Mouse (Mus musculus): ENCODE measurements around the gene Slc22a1.
"Not testable (repeated sequence)": the region's sequence is repeated elsewhere in the genome, so short reads cannot be mapped to it uniquely, and the experiment has no call there.

The Slc22a1 gene

GRCm38 (mm10) chr17:12677139-12677538 lies 1.5 kb upstream of the Slc22a1 start:
- Histone ChIP-seq H3K36me3 (ENCODE audit: insufficient read depth, low read length) (0 out of 2 replicates have a peak, but pooled peaks cover 3% of the 10 kb centered on the region), H3K4me3 (replicated peaks; ENCODE audit: low read length) (no peak overlapping the region), H3K9me3 (ENCODE audit: low read length) (peaks cover 10% of the 10 kb centered on the region; the same call in 1 of the 2 replicates), H3K4me1 (replicated peaks; ENCODE audit: low read depth, low read length) (no peaks in the 10 kb centered on the region), H3K27me3 (ENCODE audit: insufficient read depth, low read length) (no peaks in the 10 kb centered on the region)
- TF ChIP-seq NANOG (IDR thresholded peaks at IDR 0.05; ENCODE audit: borderline replicate concordance, low read length) (no peak), POU5F1 (IDR thresholded peaks at IDR 0.05; ENCODE audit: borderline replicate concordance, low read length) (no peak), CTCF (conservative IDR thresholded peaks at IDR 0.05; ENCODE audit: low read length) (no peak)

- H3K27me3 ChIP-seq (ENCODE audit: insufficient read depth, low read length); H3K36me3 ChIP-seq (ENCODE audit: insufficient read depth, low read length); H3K4me3 ChIP-seq (replicated peaks; ENCODE audit: low read length); H3K9me3 ChIP-seq (ENCODE audit: low read length); H3K4me1 ChIP-seq (replicated peaks; ENCODE audit: low read depth, low read length): not testable (repeated sequence)
Measured at GRCm38 (mm10) chr17:12674980-12675379, 649 bp downstream of the Slc22a1 start.

- Histone ChIP-seq H3K9me3 (ENCODE audit: low read length) (no peaks in the 10 kb centered on the region), H3K36me3 (ENCODE audit: insufficient read depth, low read length) (no peaks in the 10 kb centered on the region), H3K4me1 (replicated peaks; ENCODE audit: low read depth, low read length) (no peaks in the 10 kb centered on the region), H3K27me3 (ENCODE audit: insufficient read depth, low read length) (no peaks in the 10 kb centered on the region), H3K4me3 (replicated peaks; ENCODE audit: low read length) (no peak overlapping the region)
- TF ChIP-seq CTCF (conservative IDR thresholded peaks at IDR 0.05; ENCODE audit: low read length) = no peak
Measured at GRCm38 (mm10) chr17:12673871-12674270, 1.8 kb downstream of the Slc22a1 start.

- no peak overlapping the region for H3K4me3 ChIP-seq (replicated peaks; ENCODE audit: low read length)
- TF ChIP-seq NANOG (IDR thresholded peaks at IDR 0.05; ENCODE audit: borderline replicate concordance, low read length) (no peak), POU5F1 (IDR thresholded peaks at IDR 0.05; ENCODE audit: borderline replicate concordance, low read length) (no peak), CTCF (conservative IDR thresholded peaks at IDR 0.05; ENCODE audit: low read length) (no peak)
- no peaks in the 10 kb centered on the region for H3K36me3 ChIP-seq (ENCODE audit: insufficient read depth, low read length)
- peaks cover under 1% of the 10 kb centered on the region; the same call in 1 of the 2 replicates for H3K4me1 ChIP-seq (replicated peaks; ENCODE audit: low read depth, low read length)
- H3K27me3 ChIP-seq (ENCODE audit: insufficient read depth, low read length) = no peaks in the 10 kb centered on the region
- no peaks in the 10 kb centered on the region for H3K9me3 ChIP-seq (ENCODE audit: low read length)
Measured at GRCm38 (mm10) chr17:12672285-12672790, 3.3 kb downstream of the Slc22a1 start.

GRCm38 (mm10) chr17:12671029-12671605 lies 4.5 kb downstream of the Slc22a1 start:
- TF ChIP-seq POU5F1 (IDR thresholded peaks at IDR 0.05; ENCODE audit: borderline replicate concordance, low read length) (no peak), NANOG (IDR thresholded peaks at IDR 0.05; ENCODE audit: borderline replicate concordance, low read length) (no peak), CTCF (conservative IDR thresholded peaks at IDR 0.05; ENCODE audit: low read length) (no peak)
- Histone ChIP-seq H3K36me3 (ENCODE audit: insufficient read depth, low read length) (no peaks in the 10 kb centered on the region), H3K9me3 (ENCODE audit: low read length) (no peaks in the 10 kb centered on the region), H3K4me3 (replicated peaks; ENCODE audit: low read length) (no peak overlapping the region), H3K4me1 (replicated peaks; ENCODE audit: low read depth, low read length) (peaks cover 7% of the 10 kb centered on the region; the same call in 1 of the 2 replicates), H3K27me3 (ENCODE audit: insufficient read depth, low read length) (no peaks in the 10 kb centered on the region)

GRCm38 (mm10) chr17:12669363-12669679 lies 6.3 kb downstream of the Slc22a1 start:
- TF ChIP-seq CTCF (conservative IDR thresholded peaks at IDR 0.05; ENCODE audit: low read length) (no peak), NANOG (IDR thresholded peaks at IDR 0.05; ENCODE audit: borderline replicate concordance, low read length) (no peak), POU5F1 (IDR thresholded peaks at IDR 0.05; ENCODE audit: borderline replicate concordance, low read length) (no peak)
- H3K4me3 ChIP-seq (replicated peaks; ENCODE audit: low read length) = no peak overlapping the region
- no peaks in the 10 kb centered on the region for H3K27me3 ChIP-seq (ENCODE audit: insufficient read depth, low read length)
- H3K4me1 ChIP-seq (replicated peaks; ENCODE audit: low read depth, low read length) = peaks cover 7% of the 10 kb centered on the region; the same call in 1 of the 2 replicates
- no peaks in the 10 kb centered on the region for H3K36me3 ChIP-seq (ENCODE audit: insufficient read depth, low read length)
- no peaks in the 10 kb centered on the region for H3K9me3 ChIP-seq (ENCODE audit: low read length)

- Histone ChIP-seq H3K36me3 (ENCODE audit: insufficient read depth, low read length) (no peaks in the 10 kb centered on the region), H3K27me3 (ENCODE audit: insufficient read depth, low read length) (no peaks in the 10 kb centered on the region), H3K4me1 (replicated peaks; ENCODE audit: low read depth, low read length) (peaks cover 7% of the 10 kb centered on the region; the same call in 1 of the 2 replicates), H3K4me3 (replicated peaks; ENCODE audit: low read length) (no peak overlapping the region), H3K9me3 (ENCODE audit: low read length) (no peaks in the 10 kb centered on the region)
- TF ChIP-seq POU5F1 (IDR thresholded peaks at IDR 0.05; ENCODE audit: borderline replicate concordance, low read length) (no peak), CTCF (conservative IDR thresholded peaks at IDR 0.05; ENCODE audit: low read length) (no peak), NANOG (IDR thresholded peaks at IDR 0.05; ENCODE audit: borderline replicate concordance, low read length) (no peak)
Measured at GRCm38 (mm10) chr17:12668478-12669362, 6.9 kb downstream of the Slc22a1 start.

- Histone ChIP-seq H3K4me3 (replicated peaks; ENCODE audit: low read length) (no peak overlapping the region), H3K27me3 (ENCODE audit: insufficient read depth, low read length) (peaks cover 20% of the 10 kb centered on the region), H3K4me1 (replicated peaks; ENCODE audit: low read depth, low read length) (peaks cover 7% of the 10 kb centered on the region; the same call in 1 of the 2 replicates), H3K9me3 (ENCODE audit: low read length) (no peaks in the 10 kb centered on the region), H3K36me3 (ENCODE audit: insufficient read depth, low read length) (no peaks in the 10 kb centered on the region)
- TF ChIP-seq CTCF (conservative IDR thresholded peaks at IDR 0.05; ENCODE audit: low read length) = no peak
- TF ChIP-seq POU5F1 (IDR thresholded peaks at IDR 0.05; ENCODE audit: borderline replicate concordance, low read length) = no peak
- TF ChIP-seq NANOG (IDR thresholded peaks at IDR 0.05; ENCODE audit: borderline replicate concordance, low read length) = no peak
Measured at GRCm38 (mm10) chr17:12664156-12664555, 11.5 kb downstream of the Slc22a1 start.

Data from E14TG2a.4 (cell line).